Mouse (Mus musculus): ENCODE measurements around the gene Esrrg. TPM values are rescaled to one million over a fixed set of nuclear protein-coding genes. Genes with fewer than 3 reads are reported as not detected.

Esrrg gene
- polyA plus RNA-seq (2012; rRNA removed), result 11.7 and 12.7 TPM in 2 replicates

DNA sequence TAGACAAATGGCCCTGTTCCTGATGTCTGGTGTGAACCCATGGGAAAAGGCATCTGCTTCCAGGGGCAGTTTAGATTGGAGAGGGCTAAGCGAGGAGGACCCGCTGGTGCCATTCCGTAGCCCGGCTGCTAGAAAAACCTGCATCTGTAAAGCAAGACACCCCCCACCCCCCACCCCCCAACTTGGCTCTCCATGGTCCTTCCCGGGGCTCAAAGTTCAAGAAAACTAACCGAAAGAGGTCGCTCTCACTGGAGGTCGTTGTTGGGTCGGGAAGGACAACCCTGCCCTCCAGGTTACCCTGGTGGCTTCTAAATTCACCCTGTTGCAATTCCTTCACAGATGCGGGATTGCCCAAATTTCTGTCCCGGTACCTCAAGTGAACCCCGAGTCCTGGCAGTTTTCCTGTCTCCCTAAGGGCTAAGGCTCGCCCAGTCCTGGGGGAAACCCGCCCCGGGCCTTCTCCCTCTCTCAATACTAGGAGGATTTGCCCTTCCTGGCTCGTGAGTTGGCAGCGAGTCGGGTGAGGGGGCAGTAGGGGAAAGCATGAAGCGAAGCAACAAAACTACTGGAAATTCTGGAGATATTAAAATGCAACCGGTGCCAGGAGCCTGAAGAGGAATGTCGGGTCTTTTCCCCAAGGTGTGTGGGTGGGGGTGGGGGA lies at the start of gene Esrrg:
TSS of gene Esrrg (plus strand) at position 531 of the 661 bp plus-strand sequence.
- H3K4me1 ChIP-seq (ENCODE audit: control insufficient read depth, insufficient read depth, low read length), result 0 out of 2 replicates have a peak, but pooled peaks cover 2% of the 10 kb centered on the region
- TF ChIP-seq POLR2A (IDR thresholded peaks at IDR 0.05; ENCODE audit: extremely low read depth, insufficient read depth, low read length) (no peak), CTCF (IDR thresholded peaks at IDR 0.05; ENCODE audit: extremely low read depth, insufficient read depth, low read length) (no peak)
- H3K4me3 ChIP-seq (ENCODE audit: insufficient read depth, low read length), result peak within 1 kb of the TSS; percentile 55
- H3K27ac ChIP-seq (ENCODE audit: insufficient read depth, low read length), result no peak within 1 kb of the TSS

DNA sequence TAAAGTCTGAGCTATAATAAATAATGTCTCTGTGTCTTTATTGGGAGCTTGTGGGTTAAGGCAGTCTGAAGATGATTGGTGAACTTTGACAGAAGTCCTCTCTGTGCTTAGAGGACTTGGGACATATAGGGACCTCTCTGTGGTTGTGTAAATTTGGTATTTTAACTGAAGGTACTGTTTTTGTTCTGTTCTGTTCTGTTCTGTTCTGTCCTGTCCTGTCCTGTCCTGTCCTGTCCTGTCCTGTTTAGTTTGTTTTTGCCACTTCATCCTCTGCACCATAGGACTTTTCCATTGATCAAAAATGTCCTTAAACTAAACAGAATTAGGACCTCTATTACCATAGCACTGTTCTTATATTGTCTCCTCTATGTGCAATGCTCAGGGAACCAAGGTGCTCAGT lies 24.6 kb upstream of the Esrrg start:
- Histone ChIP-seq H3K4me1 (ENCODE audit: control insufficient read depth, insufficient read depth, low read length) (no peaks in the 10 kb centered on the region), H3K27ac (ENCODE audit: insufficient read depth, low read length) (no peak overlapping the region), H3K4me3 (ENCODE audit: insufficient read depth, low read length) (no peak overlapping the region)
- no peak for TF ChIP-seq POLR2A (IDR thresholded peaks at IDR 0.05; ENCODE audit: extremely low read depth, insufficient read depth, low read length)
- TF ChIP-seq CTCF (IDR thresholded peaks at IDR 0.05; ENCODE audit: extremely low read depth, insufficient read depth, low read length), result no peak

DNA sequence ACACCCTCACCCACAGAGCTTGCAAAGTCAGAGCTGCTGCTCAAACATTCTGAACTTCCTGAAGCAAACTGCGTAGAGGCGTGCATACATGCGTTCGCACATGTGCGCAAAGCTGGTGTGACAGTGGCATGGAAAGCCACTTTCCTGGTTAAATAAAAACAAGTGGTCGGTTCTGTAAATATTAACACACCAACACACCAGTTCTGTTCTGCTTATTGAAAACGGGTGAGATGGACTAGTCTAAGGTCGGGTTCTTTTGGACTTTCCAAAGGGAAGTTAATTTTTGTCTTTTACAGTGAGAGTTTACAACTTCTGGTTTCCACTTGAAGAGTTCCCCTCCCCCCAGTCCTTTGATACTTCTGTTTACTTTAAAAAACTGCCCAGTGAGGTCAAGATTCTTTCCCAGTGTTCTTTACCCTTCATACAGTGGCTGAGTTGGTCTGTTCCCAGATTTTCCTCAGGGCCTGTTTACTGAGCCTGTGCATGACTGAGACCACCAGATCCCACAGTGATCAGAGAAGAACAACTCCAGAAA lies 22.0 kb upstream of the Esrrg start:
- H3K4me1 ChIP-seq (ENCODE audit: control insufficient read depth, insufficient read depth, low read length), result no peaks in the 10 kb centered on the region
- TF ChIP-seq CTCF (IDR thresholded peaks at IDR 0.05; ENCODE audit: extremely low read depth, insufficient read depth, low read length) (no peak), POLR2A (IDR thresholded peaks at IDR 0.05; ENCODE audit: extremely low read depth, insufficient read depth, low read length) (no peak)
- H3K27ac ChIP-seq (ENCODE audit: insufficient read depth, low read length), result no peak overlapping the region
- H3K4me3 ChIP-seq (ENCODE audit: insufficient read depth, low read length), result no peak overlapping the region

DNA sequence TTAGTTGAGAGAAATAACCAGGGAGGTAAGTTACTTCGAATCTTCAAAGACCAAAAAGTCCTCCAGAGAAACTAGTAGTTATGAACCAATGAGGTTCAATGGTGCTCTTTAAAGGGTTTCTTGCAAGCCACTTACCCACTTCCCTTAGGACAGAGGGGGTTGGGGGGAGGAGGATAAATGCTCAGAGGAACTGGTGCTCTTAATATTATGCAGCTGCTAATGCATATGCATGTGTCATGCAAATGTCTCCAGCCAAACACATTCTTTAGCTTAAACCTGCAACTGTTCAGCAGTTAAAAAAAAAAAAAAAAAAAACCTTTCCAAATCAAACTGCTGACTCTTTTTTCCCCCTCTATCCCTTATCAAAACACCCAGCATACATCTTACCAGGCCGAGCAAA lies 5.6 kb upstream of the Esrrg start:
- TF ChIP-seq POLR2A (IDR thresholded peaks at IDR 0.05; ENCODE audit: extremely low read depth, insufficient read depth, low read length), result no peak
- TF ChIP-seq CTCF (IDR thresholded peaks at IDR 0.05; ENCODE audit: extremely low read depth, insufficient read depth, low read length), result no peak
- H3K27ac ChIP-seq (ENCODE audit: insufficient read depth, low read length), result no peak overlapping the region
- H3K4me1 ChIP-seq (ENCODE audit: control insufficient read depth, insufficient read depth, low read length), result 0 out of 2 replicates have a peak, but pooled peaks cover 2% of the 10 kb centered on the region
- no peak overlapping the region for H3K4me3 ChIP-seq (ENCODE audit: insufficient read depth, low read length)

DNA sequence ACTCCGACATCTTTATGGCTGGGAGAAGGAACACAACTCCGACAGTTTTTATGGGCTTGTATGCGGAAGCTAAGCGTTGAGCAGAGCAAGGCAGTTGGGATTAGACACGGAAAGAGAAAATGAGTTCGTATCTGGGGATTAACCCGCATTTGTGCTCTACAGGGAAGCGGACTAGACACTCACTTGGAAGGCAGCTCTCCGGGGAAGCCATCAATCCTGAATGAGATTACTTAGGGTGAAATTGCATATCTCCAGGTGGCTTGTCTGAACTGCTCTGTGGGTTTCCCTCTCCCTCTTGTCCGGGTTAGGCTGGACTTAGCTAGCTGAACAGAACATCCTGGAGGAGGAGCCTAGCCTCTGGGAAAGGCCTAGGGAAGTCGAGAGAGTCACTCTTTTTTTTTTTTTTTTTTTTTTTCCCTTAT lies 4.5 kb upstream of the Esrrg start:
- no peak overlapping the region for H3K4me3 ChIP-seq (ENCODE audit: insufficient read depth, low read length)
- TF ChIP-seq POLR2A (IDR thresholded peaks at IDR 0.05; ENCODE audit: extremely low read depth, insufficient read depth, low read length) (no peak), CTCF (IDR thresholded peaks at IDR 0.05; ENCODE audit: extremely low read depth, insufficient read depth, low read length) (no peak)
- H3K4me1 ChIP-seq (ENCODE audit: control insufficient read depth, insufficient read depth, low read length), result 0 out of 2 replicates have a peak, but pooled peaks cover 2% of the 10 kb centered on the region
- no peak overlapping the region for H3K27ac ChIP-seq (ENCODE audit: insufficient read depth, low read length)

DNA sequence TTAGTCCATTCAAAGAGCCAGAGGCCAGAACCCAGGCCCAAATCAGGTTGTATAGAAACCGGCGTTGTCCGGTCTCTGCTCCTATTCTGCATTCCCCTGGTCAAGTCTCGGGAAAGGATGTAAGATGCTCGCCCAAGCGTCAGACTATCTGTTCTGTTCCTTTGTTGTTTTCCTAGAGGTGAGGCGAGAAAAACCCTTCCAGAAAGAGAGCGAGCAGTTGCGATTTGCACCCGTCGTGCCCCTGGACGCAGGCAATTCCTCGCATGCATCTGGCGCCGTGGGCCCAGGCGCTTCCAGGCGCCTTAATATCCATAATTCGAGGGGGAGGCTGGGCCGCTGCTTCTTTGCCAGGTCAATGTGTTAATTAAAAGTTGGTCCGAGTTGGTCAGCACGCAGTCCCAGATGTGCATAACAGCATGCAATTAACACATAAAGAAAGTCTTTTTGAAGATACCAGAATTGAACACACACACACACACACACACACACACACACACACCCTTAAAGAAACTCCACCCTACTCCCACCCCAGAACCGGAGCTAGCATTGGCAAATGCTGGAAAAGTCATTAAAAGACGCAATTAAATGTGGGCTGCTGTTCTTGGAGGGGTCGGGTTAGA lies 3.8 kb upstream of the Esrrg start:
- Histone ChIP-seq H3K4me1 (ENCODE audit: control insufficient read depth, insufficient read depth, low read length) (0 out of 2 replicates have a peak, but pooled peaks cover 2% of the 10 kb centered on the region), H3K4me3 (ENCODE audit: insufficient read depth, low read length) (no peak overlapping the region), H3K27ac (ENCODE audit: insufficient read depth, low read length) (no peak overlapping the region)
- TF ChIP-seq CTCF (IDR thresholded peaks at IDR 0.05; ENCODE audit: extremely low read depth, insufficient read depth, low read length), result no peak
- TF ChIP-seq POLR2A (IDR thresholded peaks at IDR 0.05; ENCODE audit: extremely low read depth, insufficient read depth, low read length), result no peak

DNA sequence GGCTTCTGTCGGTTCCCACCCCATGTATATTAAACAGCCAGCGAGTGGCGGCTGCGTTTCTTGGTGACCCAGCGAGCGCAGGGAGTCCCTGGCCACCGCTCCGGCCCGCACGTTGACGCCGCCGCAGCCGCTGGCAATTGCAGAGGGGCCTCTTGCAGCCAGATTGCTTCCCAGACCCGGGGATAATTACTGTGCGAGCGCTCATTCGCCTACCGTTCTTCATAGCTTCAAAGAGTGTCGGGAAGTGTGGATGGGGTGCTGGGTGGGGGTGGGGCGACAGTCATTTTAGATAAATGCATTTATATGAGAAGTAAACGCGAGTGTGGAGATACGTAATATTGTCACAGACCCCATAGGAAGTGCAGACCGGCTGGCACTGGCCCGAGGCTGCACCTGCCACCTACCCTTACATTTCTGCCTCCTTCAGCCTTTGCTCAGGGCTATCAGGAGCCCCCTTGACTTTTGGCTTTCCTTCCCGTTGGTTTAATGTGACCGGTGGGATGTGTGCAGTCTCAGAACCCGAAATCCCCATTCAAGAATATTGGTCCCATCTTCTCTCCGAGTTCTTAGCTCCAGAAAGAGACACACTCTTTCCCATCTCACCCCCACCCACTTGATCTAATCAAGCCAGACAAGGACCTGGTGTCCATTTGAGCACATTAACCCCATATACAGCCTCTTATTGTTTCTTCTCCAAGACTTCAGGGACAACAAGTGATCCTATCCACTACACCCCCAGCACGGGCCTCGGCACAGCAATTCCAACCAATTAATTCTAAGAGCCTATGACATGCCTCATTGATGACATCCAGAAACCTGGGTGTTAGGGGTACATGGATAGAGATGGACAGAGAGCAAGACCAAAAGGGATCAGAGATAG lies 3.0 kb upstream of the Esrrg start:
- Histone ChIP-seq H3K4me1 (ENCODE audit: control insufficient read depth, insufficient read depth, low read length) (0 out of 2 replicates have a peak, but pooled peaks cover 2% of the 10 kb centered on the region), H3K4me3 (ENCODE audit: insufficient read depth, low read length) (no peak overlapping the region), H3K27ac (ENCODE audit: insufficient read depth, low read length) (no peak overlapping the region)
- TF ChIP-seq CTCF (IDR thresholded peaks at IDR 0.05; ENCODE audit: extremely low read depth, insufficient read depth, low read length) (no peak), POLR2A (IDR thresholded peaks at IDR 0.05; ENCODE audit: extremely low read depth, insufficient read depth, low read length) (no peak)

DNA sequence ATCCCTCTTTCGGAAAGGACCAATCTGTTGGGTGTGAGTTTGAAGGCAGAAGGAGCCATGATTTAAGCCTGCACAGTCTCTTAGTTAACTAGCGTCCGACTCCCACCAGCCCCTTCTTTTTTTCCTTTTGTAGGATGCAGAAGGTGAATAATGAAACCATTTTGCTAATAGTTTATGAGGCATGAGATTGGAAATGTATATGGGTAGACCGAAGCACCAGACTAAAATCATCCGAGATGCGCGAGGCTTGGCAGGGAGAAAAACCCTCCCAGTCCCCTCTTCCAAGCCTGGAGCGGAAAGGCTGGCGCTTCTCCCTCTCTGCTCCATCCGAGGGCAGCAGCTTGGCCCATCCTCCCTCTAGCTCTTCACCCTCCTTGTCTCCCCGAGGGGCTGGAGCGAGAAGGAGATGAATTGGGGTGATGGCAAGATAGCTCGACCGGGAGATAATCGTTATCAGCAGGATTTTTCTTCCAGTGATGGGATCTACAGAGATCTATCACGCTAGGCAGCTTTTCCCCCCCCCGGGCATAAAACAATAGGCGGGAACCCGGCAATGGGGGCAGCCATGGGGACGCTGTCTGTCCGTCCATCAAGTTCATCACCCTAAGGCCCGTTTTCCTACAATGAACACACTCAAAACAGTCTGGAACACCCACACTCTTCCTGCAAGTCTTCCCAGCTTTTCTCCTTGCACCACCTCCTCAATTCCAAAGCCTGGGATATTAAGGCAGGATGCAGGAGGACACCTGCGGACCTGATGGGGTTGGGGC lies 2.1 kb upstream of the Esrrg start:
- no peak overlapping the region for H3K4me3 ChIP-seq (ENCODE audit: insufficient read depth, low read length)
- TF ChIP-seq POLR2A (IDR thresholded peaks at IDR 0.05; ENCODE audit: extremely low read depth, insufficient read depth, low read length) (no peak), CTCF (IDR thresholded peaks at IDR 0.05; ENCODE audit: extremely low read depth, insufficient read depth, low read length) (no peak)
- H3K4me1 ChIP-seq (ENCODE audit: control insufficient read depth, insufficient read depth, low read length), result 0 out of 2 replicates have a peak, but pooled peaks cover 2% of the 10 kb centered on the region
- H3K27ac ChIP-seq (ENCODE audit: insufficient read depth, low read length), result no peak overlapping the region
